32 mouse cellular contexts compared by ENCODE assay signal in the genomic region with DNA sequence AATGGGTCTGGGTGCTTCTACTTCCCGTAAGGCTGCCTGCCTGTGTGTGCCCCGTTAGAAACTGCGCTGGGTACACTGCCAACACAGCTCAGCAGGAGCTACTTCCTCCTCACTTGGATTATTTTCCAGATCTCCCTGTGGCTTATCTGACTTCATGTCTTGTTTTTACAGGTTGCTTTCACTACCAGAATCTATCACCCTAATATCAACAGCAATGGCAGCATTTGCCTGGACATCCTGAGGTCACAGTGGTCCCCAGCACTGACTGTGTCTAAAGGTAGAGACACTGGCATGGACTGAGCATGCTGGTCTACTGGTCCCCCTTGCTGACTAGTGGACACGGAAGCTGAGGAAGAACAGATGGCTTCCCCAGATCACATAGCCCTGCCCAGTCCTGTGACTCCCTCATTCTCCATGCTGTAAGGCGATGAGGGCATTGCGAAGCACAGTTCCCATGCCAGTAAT. TPM values are rescaled to one million over a fixed set of nuclear protein-coding genes. Genes with fewer than 3 reads are reported as not detected.
DNase-seq lines count a peak whose midpoint lies in the region; ATAC-seq and TF ChIP-seq lines count a peak whose summit lies in the region.
"Had no signal": no experiment of that assay in that cellular context is flagged by ENCODE, and none has a peak within 500 bp of the region (broad histone marks: within the 10 kb centered on the region; RNA-seq: fewer than 3 reads in every experiment).

No protein-coding gene starts in this region.

- H3K36me3 ChIP-seq in heart, embryonic 15.5 days: no peaks in the 10 kb centered on the region
- H3K36me3 ChIP-seq in forebrain, postnatal 0 days (ENCODE audit: insufficient read depth): peaks cover 6% of the 10 kb centered on the region; the same call in 1 of the 2 replicates
- no peaks in the 10 kb centered on the region for H3K36me3 ChIP-seq in intestine, embryonic 16.5 days (ENCODE audit: control insufficient read depth, insufficient read depth, low read length)
- H3K36me3 ChIP-seq: embryonic facial prominence, embryonic 15.5 days; stomach, embryonic 15.5 days had no signal

- H3K27me3 ChIP-seq in heart, embryonic 15.5 days: no peaks in the 10 kb centered on the region
- no peaks in the 10 kb centered on the region for H3K27me3 ChIP-seq in forebrain, postnatal 0 days (ENCODE audit: insufficient read depth, low read length)
- no peaks in the 10 kb centered on the region for H3K27me3 ChIP-seq in intestine, embryonic 16.5 days (replicated peaks; ENCODE audit: control insufficient read depth, insufficient read depth, low read length)
- H3K27me3 ChIP-seq: CH12.LX; embryonic facial prominence, embryonic 15.5 days; forebrain, embryonic 15.5 days; limb, embryonic 12.5 days; stomach, embryonic 15.5 days had no signal

- no peak overlapping the region for H3K4me3 ChIP-seq in heart, embryonic 15.5 days
- no peak overlapping the region for H3K4me3 ChIP-seq in forebrain, postnatal 0 days (ENCODE audit: low read depth, low read length)
- no peak overlapping the region for H3K4me3 ChIP-seq in intestine, embryonic 16.5 days (ENCODE audit: low read length)
- H3K4me3 ChIP-seq: embryonic facial prominence, embryonic 15.5 days; forebrain, embryonic 15.5 days; heart, adult 2 months; layer of hippocampus, adult 2 months; limb, embryonic 12.5 days; stomach, embryonic 15.5 days had no signal

- H3K27ac ChIP-seq in heart, embryonic 15.5 days: no peak overlapping the region
- H3K27ac ChIP-seq in forebrain, postnatal 0 days (ENCODE audit: low read depth, low read length): no peak overlapping the region
- no peak overlapping the region for H3K27ac ChIP-seq in intestine, embryonic 16.5 days (ENCODE audit: low read length)
- H3K27ac ChIP-seq: embryonic facial prominence, embryonic 15.5 days; forebrain, embryonic 15.5 days; heart, adult 2 months; hindbrain, embryonic 14.5 days; layer of hippocampus, adult 2 months; limb, embryonic 12.5 days; macrophage; stomach, embryonic 15.5 days had no signal

- no peak overlapping the region for H3K4me2 ChIP-seq in heart, embryonic 15.5 days
- H3K4me2 ChIP-seq in forebrain, postnatal 0 days (ENCODE audit: low read depth): no peak overlapping the region
- no peak overlapping the region for H3K4me2 ChIP-seq in intestine, embryonic 16.5 days (ENCODE audit: low read depth, low read length)
- H3K4me2 ChIP-seq: embryonic facial prominence, embryonic 15.5 days; forebrain, embryonic 15.5 days; hindbrain, embryonic 14.5 days; limb, embryonic 12.5 days; liver, embryonic 11.5 days; stomach, embryonic 15.5 days had no signal

- no peak for DNase-seq in heart, adult 18-20 months
- DNase-seq in cerebellum, adult 11 months: peak; percentile 60
- peak; percentile 80 for DNase-seq in cerebellum, adult 9-11 months
- DNase-seq in right cerebral cortex, postnatal 36 days (ENCODE audit: low spot score in 2 of 2): no peak
- no peak for DNase-seq in forebrain, postnatal 0 days
- DNase-seq: adrenal gland, adult 8-10 months; B cell, adult 2 months; embryo, embryonic 11 days; gastrocnemius, postnatal 25 days; heart, adult 2 months; heart, postnatal 4 days; kidney, adult 2 months; kidney, postnatal 25 days; layer of hippocampus, postnatal 36 days; liver, postnatal 0 days; right cerebral cortex, postnatal 4 days had no signal

- no peak overlapping the region for H3K9ac ChIP-seq in heart, embryonic 15.5 days
- no peak overlapping the region for H3K9ac ChIP-seq in forebrain, postnatal 0 days
- H3K9ac ChIP-seq in intestine, embryonic 16.5 days (ENCODE audit: low read depth, low read length): no peak overlapping the region
- H3K9ac ChIP-seq: embryonic facial prominence, embryonic 15.5 days; forebrain, embryonic 15.5 days; hindbrain, embryonic 14.5 days; limb, embryonic 12.5 days; liver, postnatal 0 days; stomach, embryonic 15.5 days had no signal

- 0 out of 2 replicates have a peak, but pooled peaks cover 4% of the 10 kb centered on the region for H3K4me1 ChIP-seq in heart, embryonic 15.5 days (replicated peaks)
- H3K4me1 ChIP-seq in forebrain, postnatal 0 days (ENCODE audit: insufficient read depth): no peaks in the 10 kb centered on the region
- peaks cover 7% of the 10 kb centered on the region for H3K4me1 ChIP-seq in intestine, embryonic 16.5 days (ENCODE audit: control insufficient read depth, insufficient read depth, low read length)
- H3K4me1 ChIP-seq: embryonic facial prominence, embryonic 15.5 days; forebrain, embryonic 15.5 days; limb, embryonic 12.5 days; stomach, embryonic 15.5 days had no signal

- ATAC-seq in heart, embryonic 15.5 days (replicated peaks; ENCODE audit: insufficient number of reproducible peaks, insufficient read depth, low FRiP score, low read depth): 0 out of 2 replicates have a peak, but pooled peaks have one; percentile 31
- ATAC-seq in forebrain, postnatal 0 days: no peak
- ATAC-seq in intestine, embryonic 16.5 days: no peak
- ATAC-seq: activated CD4-positive, CD25-positive, alpha-beta regulatory T cell, adult 4 months; forebrain, embryonic 15.5 days; inflammation-experienced regulatory T-cells, adult 6 months; liver, postnatal 0 days; lung, postnatal 0 days; midbrain, embryonic 16.5 days had no signal

- WGBS in heart, embryonic 15.5 days: 84% methylated on average over 6 of the region's 6 CpGs
- WGBS in forebrain, postnatal 0 days: 89% methylated on average over 6 of the region's 6 CpGs
- 89% methylated on average over 6 of the region's 6 CpGs for WGBS in intestine, embryonic 16.5 days

- H3K9me3 ChIP-seq in heart, embryonic 15.5 days (replicated peaks): no peaks in the 10 kb centered on the region
- no peaks in the 10 kb centered on the region for H3K9me3 ChIP-seq in forebrain, postnatal 0 days (ENCODE audit: low read length)
- H3K9me3 ChIP-seq in intestine, embryonic 16.5 days (ENCODE audit: control insufficient read depth, low read length): no peaks in the 10 kb centered on the region
- H3K9me3 ChIP-seq: embryonic facial prominence, embryonic 15.5 days; forebrain, embryonic 15.5 days; G1E; limb, embryonic 12.5 days; stomach, embryonic 15.5 days had no signal

- TF ChIP-seq CTCF in forebrain, postnatal 0 days (IDR thresholded peaks at IDR 0.05; ENCODE audit: low read depth): no peak

RNA-seq across cellular contexts. Expression of gene Dbnl, which starts 8.2 kb away (rescaled TPM):
- 64.4 and 82.3 TPM in 2 replicates for polyA plus RNA-seq in heart, embryonic 15.5 days (2015; fragmentation: Nextera tagmentation; extraction: Ambion mirVana)
- total RNA-seq in heart, adult 18-20 months (2021): 10 to 100 TPM; 29.3 to 31.6 TPM
- 72.6 and 77.8 TPM in 2 replicates for total RNA-seq in forebrain, postnatal 0 days (2014; rRNA removed)
- polyA plus RNA-seq in forebrain, postnatal 0 days (2015; fragmentation: Nextera tagmentation; extraction: Ambion mirVana): 101 and 130 TPM in 2 replicates
- polyA plus RNA-seq in intestine, embryonic 16.5 days (2015; fragmentation: Nextera tagmentation; extraction: Ambion mirVana): 141 and 147 TPM in 2 replicates

RNA-seq across cellular contexts. Expression of gene Urgcp, which starts 17.9 kb away (rescaled TPM):
- 32.8 and 34.0 TPM in 2 replicates for polyA plus RNA-seq in heart, embryonic 15.5 days (2015; fragmentation: Nextera tagmentation; extraction: Ambion mirVana)
- total RNA-seq in heart, adult 18-20 months (2021): 10 to 100 TPM; 58.9 to 59.4 TPM
- 39.6 and 48.1 TPM in 2 replicates for total RNA-seq in forebrain, postnatal 0 days (2014; rRNA removed)
- 28.4 and 33.4 TPM in 2 replicates for polyA plus RNA-seq in forebrain, postnatal 0 days (2015; fragmentation: Nextera tagmentation; extraction: Ambion mirVana)
- 21.6 and 23.7 TPM in 2 replicates for polyA plus RNA-seq in intestine, embryonic 16.5 days (2015; fragmentation: Nextera tagmentation; extraction: Ambion mirVana)

RNA-seq across cellular contexts. Expression of gene Pgam2, which starts 23.5 kb away (rescaled TPM):
- polyA plus RNA-seq in heart, embryonic 15.5 days (2015; fragmentation: Nextera tagmentation; extraction: Ambion mirVana): 876 and 993 TPM in 2 replicates
- total RNA-seq in heart, adult 18-20 months (2021): 1,000 to 10,000 TPM in 1 of 2 experiments, 100 to 1,000 TPM in 1; 827 to 1,050 TPM
- 0.38 and 3.5 TPM in 2 replicates for total RNA-seq in forebrain, postnatal 0 days (2014; rRNA removed)
- 3.3 and 3.5 TPM in 2 replicates for polyA plus RNA-seq in forebrain, postnatal 0 days (2015; fragmentation: Nextera tagmentation; extraction: Ambion mirVana)
- polyA plus RNA-seq in intestine, embryonic 16.5 days (2015; fragmentation: Nextera tagmentation; extraction: Ambion mirVana): 17.8 and 23.4 TPM in 2 replicates
- total RNA-seq: adrenal gland, adult 8-10 months had no signal
- polyA plus RNA-seq: macrophage had no signal

RNA-seq across cellular contexts. Expression of gene Polm, which starts 57.7 kb away (rescaled TPM):
- 6.0 and 7.6 TPM in 2 replicates for polyA plus RNA-seq in heart, embryonic 15.5 days (2015; fragmentation: Nextera tagmentation; extraction: Ambion mirVana)
- total RNA-seq in heart, adult 18-20 months (2021): 1 to 10 TPM; 1.7 to 3.3 TPM
- 7.5 and 9.7 TPM in 2 replicates for total RNA-seq in forebrain, postnatal 0 days (2014; rRNA removed)
- 4.6 and 6.0 TPM in 2 replicates for polyA plus RNA-seq in forebrain, postnatal 0 days (2015; fragmentation: Nextera tagmentation; extraction: Ambion mirVana)
- 12.5 and 13.3 TPM in 2 replicates for polyA plus RNA-seq in intestine, embryonic 16.5 days (2015; fragmentation: Nextera tagmentation; extraction: Ambion mirVana)

Comparison
In these comparisons a context has a peak if more than half of its experiments do, and no peak if none do; other contexts are left out.
1. DNase-seq: peak in cerebellum, adult 11 months (single experiment) and cerebellum, adult 9-11 months (single experiment); none in heart, adult 18-20 months (0 of 2), right cerebral cortex, postnatal 36 days (0 of 2) and forebrain, postnatal 0 days (single experiment).
2. RNA of gene Pgam2, which starts 23.5 kb away (polyA plus RNA-seq): 876 to 993 TPM in heart, embryonic 15.5 days; 17.8 to 23.4 TPM in intestine, embryonic 16.5 days and 3.3 to 3.5 TPM in forebrain, postnatal 0 days; every median in the first group is over 10 times any median in the second.